Mouse (Mus musculus): Measurements from ENCODE around the gene Aldh5a1. TPM values are rescaled to one million over a fixed set of nuclear protein-coding genes. Genes with fewer than 3 reads are reported as not detected.

Aldh5a1 gene
- total and polyA plus RNA-seq, 2 experiments from 2014 or later: 11.6 to 24.8 TPM

- no peak for DNase-seq (ENCODE audit: low spot score)
- Histone ChIP-seq H3K4me1 (ENCODE audit: control insufficient read depth, insufficient read depth) (no peaks in the 10 kb centered on the region), H3K27ac (ENCODE audit: low read depth) (no peak overlapping the region), H3K9me3 (replicated peaks; ENCODE audit: control insufficient read depth, low read length) (no peaks in the 10 kb centered on the region), H3K9ac (replicated peaks; ENCODE audit: low read depth, low read length) (no peak overlapping the region), H3K4me3 (ENCODE audit: low read depth, low read length) (no peak overlapping the region), H3K4me2 (ENCODE audit: low read depth, low read length) (no peak overlapping the region), H3K27me3 (ENCODE audit: control insufficient read depth, insufficient read depth, low read length) (no peaks in the 10 kb centered on the region), H3K36me3 (replicated peaks; ENCODE audit: control insufficient read depth, insufficient read depth, low read length) (no peaks in the 10 kb centered on the region)
- TF ChIP-seq CTCF (IDR thresholded peaks at IDR 0.05; ENCODE audit: low read depth): no peak
- no peak for TF ChIP-seq EP300 (IDR thresholded peaks at IDR 0.05; ENCODE audit: low read depth)
- WGBS: 42% methylated on average over 11 of the region's 11 CpGs
- no peak for ATAC-seq (ENCODE audit: insufficient read depth, low read depth)
Measured at GRCm38 (mm10) chr13:24955091-24955490, 17.6 kb upstream of the Aldh5a1 start.

- Histone ChIP-seq H3K4me2 (ENCODE audit: low read depth, low read length) (no peak overlapping the region), H3K27me3 (ENCODE audit: control insufficient read depth, insufficient read depth, low read length) (no peaks in the 10 kb centered on the region), H3K4me1 (ENCODE audit: control insufficient read depth, insufficient read depth) (no peaks in the 10 kb centered on the region), H3K27ac (ENCODE audit: low read depth) (no peak overlapping the region), H3K4me3 (ENCODE audit: low read depth, low read length) (no peak overlapping the region), H3K9ac (replicated peaks; ENCODE audit: low read depth, low read length) (no peak overlapping the region), H3K9me3 (replicated peaks; ENCODE audit: control insufficient read depth, low read length) (no peaks in the 10 kb centered on the region), H3K36me3 (replicated peaks; ENCODE audit: control insufficient read depth, insufficient read depth, low read length) (no peaks in the 10 kb centered on the region)
- 74% methylated on average over 7 of the region's 7 CpGs for WGBS
- TF ChIP-seq EP300 (IDR thresholded peaks at IDR 0.05; ENCODE audit: low read depth): no peak
- TF ChIP-seq CTCF (IDR thresholded peaks at IDR 0.05; ENCODE audit: low read depth): no peak
- ATAC-seq (ENCODE audit: insufficient read depth, low read depth) (no peak), DNase-seq (ENCODE audit: low spot score) (no peak)
Measured at GRCm38 (mm10) chr13:24952659-24953058, 15.2 kb upstream of the Aldh5a1 start.

- Histone ChIP-seq H3K27ac (ENCODE audit: low read depth) (no peak overlapping the region), H3K36me3 (replicated peaks; ENCODE audit: control insufficient read depth, insufficient read depth, low read length) (no peaks in the 10 kb centered on the region), H3K4me1 (ENCODE audit: control insufficient read depth, insufficient read depth) (no peaks in the 10 kb centered on the region), H3K9ac (replicated peaks; ENCODE audit: low read depth, low read length) (no peak overlapping the region), H3K4me2 (ENCODE audit: low read depth, low read length) (no peak overlapping the region), H3K4me3 (ENCODE audit: low read depth, low read length) (no peak overlapping the region), H3K9me3 (replicated peaks; ENCODE audit: control insufficient read depth, low read length) (no peaks in the 10 kb centered on the region), H3K27me3 (ENCODE audit: control insufficient read depth, insufficient read depth, low read length) (no peaks in the 10 kb centered on the region)
- DNase-seq (ENCODE audit: low spot score) (no peak), ATAC-seq (ENCODE audit: insufficient read depth, low read depth) (no peak)
- TF ChIP-seq CTCF (IDR thresholded peaks at IDR 0.05; ENCODE audit: low read depth) (no peak), EP300 (IDR thresholded peaks at IDR 0.05; ENCODE audit: low read depth) (no peak)
- 84% methylated on average over 6 of the region's 6 CpGs for WGBS
Measured at GRCm38 (mm10) chr13:24948870-24949269, 11.4 kb upstream of the Aldh5a1 start.

- TF ChIP-seq EP300 (IDR thresholded peaks at IDR 0.05; ENCODE audit: low read depth): no peak
- no peak for TF ChIP-seq CTCF (IDR thresholded peaks at IDR 0.05; ENCODE audit: low read depth)
- ATAC-seq (ENCODE audit: insufficient read depth, low read depth) (no peak), DNase-seq (ENCODE audit: low spot score) (no peak)
- Histone ChIP-seq H3K9ac (replicated peaks; ENCODE audit: low read depth, low read length) (no peak overlapping the region), H3K4me2 (ENCODE audit: low read depth, low read length) (no peak overlapping the region), H3K4me3 (ENCODE audit: low read depth, low read length) (no peak overlapping the region), H3K4me1 (ENCODE audit: control insufficient read depth, insufficient read depth) (no peaks in the 10 kb centered on the region), H3K27ac (ENCODE audit: low read depth) (no peak overlapping the region), H3K9me3 (replicated peaks; ENCODE audit: control insufficient read depth, low read length) (no peaks in the 10 kb centered on the region), H3K36me3 (replicated peaks; ENCODE audit: control insufficient read depth, insufficient read depth, low read length) (no peaks in the 10 kb centered on the region), H3K27me3 (ENCODE audit: control insufficient read depth, insufficient read depth, low read length) (no peaks in the 10 kb centered on the region)
- 86% methylated on average over 5 of the region's 5 CpGs for WGBS
Measured at GRCm38 (mm10) chr13:24947158-24947557, 9.7 kb upstream of the Aldh5a1 start.

GRCm38 (mm10) chr13:24945567-24945966, 8.1 kb upstream of the Aldh5a1 start:
- no peak overlapping the region for H3K4me3 ChIP-seq (ENCODE audit: low read depth, low read length)
- no peaks in the 10 kb centered on the region for H3K36me3 ChIP-seq (replicated peaks; ENCODE audit: control insufficient read depth, insufficient read depth, low read length)
- WGBS: 31% methylated on average over 4 of the region's 4 CpGs
- H3K27me3 ChIP-seq (ENCODE audit: control insufficient read depth, insufficient read depth, low read length): no peaks in the 10 kb centered on the region
- ATAC-seq (ENCODE audit: insufficient read depth, low read depth) (no peak), DNase-seq (ENCODE audit: low spot score) (no peak)
- no peaks in the 10 kb centered on the region for H3K4me1 ChIP-seq (ENCODE audit: control insufficient read depth, insufficient read depth)
- H3K27ac ChIP-seq (ENCODE audit: low read depth): no peak overlapping the region
- no peak overlapping the region for H3K4me2 ChIP-seq (ENCODE audit: low read depth, low read length)
- no peaks in the 10 kb centered on the region for H3K9me3 ChIP-seq (replicated peaks; ENCODE audit: control insufficient read depth, low read length)
- TF ChIP-seq EP300 (IDR thresholded peaks at IDR 0.05; ENCODE audit: low read depth): no peak
- TF ChIP-seq CTCF (IDR thresholded peaks at IDR 0.05; ENCODE audit: low read depth): no peak
- H3K9ac ChIP-seq (replicated peaks; ENCODE audit: low read depth, low read length): no peak overlapping the region

GRCm38 (mm10) chr13:24943303-24943702, 5.8 kb upstream of the Aldh5a1 start:
- Histone ChIP-seq H3K4me2 (ENCODE audit: low read depth, low read length) (no peak overlapping the region), H3K4me3 (ENCODE audit: low read depth, low read length) (no peak overlapping the region), H3K36me3 (replicated peaks; ENCODE audit: control insufficient read depth, insufficient read depth, low read length) (no peaks in the 10 kb centered on the region), H3K27me3 (ENCODE audit: control insufficient read depth, insufficient read depth, low read length) (no peaks in the 10 kb centered on the region), H3K27ac (ENCODE audit: low read depth) (no peak overlapping the region), H3K9ac (replicated peaks; ENCODE audit: low read depth, low read length) (no peak overlapping the region), H3K9me3 (replicated peaks; ENCODE audit: control insufficient read depth, low read length) (no peaks in the 10 kb centered on the region), H3K4me1 (ENCODE audit: control insufficient read depth, insufficient read depth) (0 out of 2 replicates have a peak, but pooled peaks cover under 1% of the 10 kb centered on the region)
- no peak for ATAC-seq (ENCODE audit: insufficient read depth, low read depth)
- WGBS: 66% methylated on average over 8 of the region's 8 CpGs
- no peak for DNase-seq (ENCODE audit: low spot score)
- TF ChIP-seq CTCF (IDR thresholded peaks at IDR 0.05; ENCODE audit: low read depth) (no peak), EP300 (IDR thresholded peaks at IDR 0.05; ENCODE audit: low read depth) (no peak)

Measured in heart, postnatal 0 days (tissue).